Mouse (Mus musculus) c-Kit-positive CD71-positive TER-119-positive erythroid progenitor cells, embryonic 14.5 days (primary cell): ENCODE results near the gene Slc39a11.

Source experiments
- DNase-seq: peaks from one replicate; pipeline ENCODE4 v3.0.0-alpha.2; 2013; ENCODE audit warnings: low spot score

The Slc39a11 gene

GRCm38 (mm10) chr11:113649353-113650210 is at the start of gene Slc39a11:
Slc39a11 (minus strand) TSS chr11:113650079.
- DNase-seq: peak; percentile 64

- no peak for DNase-seq
These were observed 49.8 kb upstream of the Slc39a11 start for GRCm38 (mm10) chr11:113699643-113700042.

GRCm38 (mm10) chr11:113698013-113698545 is 48.2 kb upstream of the Slc39a11 start:
- DNase-seq: no peak

- DNase-seq: no peak
These were observed 47.7 kb upstream of the Slc39a11 start for GRCm38 (mm10) chr11:113697571-113697970.

GRCm38 (mm10) chr11:113691851-113692250 is 42.0 kb upstream of the Slc39a11 start:
- no peak for DNase-seq

GRCm38 (mm10) chr11:113691318-113691717 is 41.4 kb upstream of the Slc39a11 start:
- no peak for DNase-seq

- no peak for DNase-seq
These were observed 40.6 kb upstream of the Slc39a11 start for GRCm38 (mm10) chr11:113690506-113690905.

- no peak for DNase-seq
These were observed 37.2 kb upstream of the Slc39a11 start for GRCm38 (mm10) chr11:113687031-113687430.

- no peak for DNase-seq
These were observed 35.0 kb upstream of the Slc39a11 start for GRCm38 (mm10) chr11:113684707-113685426.

- peak; percentile 90 for DNase-seq
These were observed 34.3 kb upstream of the Slc39a11 start, which contains the start of the genes Fam104a and D11Wsu47e for GRCm38 (mm10) chr11:113683957-113684706. Fam104a (minus strand) TSS chr11:113684155. D11Wsu47e (plus strand) TSS chr11:113684412.

GRCm38 (mm10) chr11:113683627-113683956 is 33.7 kb upstream of the Slc39a11 start:
- DNase-seq: no peak

- DNase-seq: peak; percentile 49
These were observed 33.2 kb upstream of the Slc39a11 start for GRCm38 (mm10) chr11:113682897-113683626.

GRCm38 (mm10) chr11:113681979-113682378 is 32.1 kb upstream of the Slc39a11 start:
- DNase-seq: no peak

- DNase-seq: peak; percentile 84
These were observed 31.1 kb upstream of the Slc39a11 start for GRCm38 (mm10) chr11:113680954-113681353.

- no peak for DNase-seq
These were observed 28.5 kb upstream of the Slc39a11 start for GRCm38 (mm10) chr11:113678373-113678772.

GRCm38 (mm10) chr11:113677378-113677777 is 27.5 kb upstream of the Slc39a11 start:
- no peak for DNase-seq

- no peak for DNase-seq
These were observed 27.0 kb upstream of the Slc39a11 start for GRCm38 (mm10) chr11:113676847-113677246.

- no peak for DNase-seq
These were observed 24.7 kb upstream of the Slc39a11 start for GRCm38 (mm10) chr11:113674595-113674994.

- DNase-seq: no peak
These were observed 23.7 kb upstream of the Slc39a11 start for GRCm38 (mm10) chr11:113673614-113674013.

- no peak for DNase-seq
These were observed 19.8 kb upstream of the Slc39a11 start for GRCm38 (mm10) chr11:113669711-113670110.

- no peak for DNase-seq
These were observed 19.0 kb upstream of the Slc39a11 start for GRCm38 (mm10) chr11:113668857-113669256.
